Mouse (Mus musculus): Measurements from ENCODE around the gene Bcas3.

GRCm38 (mm10) chr11:85691285-85691684 is 338.3 kb downstream of the Bcas3 start:
- TF ChIP-seq CTCF (IDR thresholded peaks at IDR 0.05; ENCODE audit: extremely low read depth, insufficient read depth, insufficient read length, insufficient replicate concordance) (no peak), POLR2A (IDR thresholded peaks at IDR 0.05; ENCODE audit: low read depth, low read length) (no peak)
